Mouse (Mus musculus): ENCODE data around the gene Pde8a.
"Not testable (repeated sequence)": the region's sequence is repeated elsewhere in the genome, so short reads cannot be mapped to it uniquely, and the experiment has no call there.

The Pde8a gene

DNA sequence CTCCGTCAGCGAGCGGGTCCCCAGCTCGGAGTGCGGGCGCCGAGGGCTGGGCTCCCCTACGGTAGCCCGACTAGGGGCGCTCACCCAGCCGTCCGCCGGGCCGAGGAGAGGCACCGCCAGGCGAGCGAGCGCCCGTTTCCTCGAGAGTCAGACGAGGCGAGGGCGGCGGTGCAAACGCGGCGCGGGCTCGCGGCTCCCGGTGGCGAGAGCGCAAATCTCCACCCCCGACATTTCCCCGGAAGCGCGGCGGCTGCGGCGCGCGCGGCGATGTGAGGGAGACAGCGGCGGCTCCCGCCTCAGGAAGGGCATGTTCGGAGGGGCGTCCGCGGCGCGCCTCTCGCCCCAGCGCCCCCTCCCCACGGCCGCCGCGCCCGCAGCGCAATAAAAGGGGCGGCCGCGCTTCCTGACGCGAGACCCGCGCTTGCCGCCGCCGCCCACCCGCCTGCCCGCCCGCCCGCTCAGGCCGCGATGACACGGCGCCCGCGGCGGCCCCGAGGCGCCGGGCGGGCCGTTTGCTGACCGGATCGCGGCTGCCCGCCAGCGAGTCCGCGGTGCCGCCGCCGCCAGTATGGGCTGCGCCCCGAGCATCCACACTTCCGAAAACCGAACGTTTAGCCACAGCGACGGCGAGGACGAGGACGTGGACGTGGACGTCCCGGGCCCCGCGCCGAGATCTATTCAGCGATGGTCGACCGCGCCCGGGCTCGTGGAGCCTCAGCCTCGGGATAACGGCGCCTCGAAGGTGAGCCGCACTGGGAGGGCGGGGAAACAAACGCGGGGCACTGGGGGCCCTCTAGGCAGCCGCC is at the start of gene Pde8a:
TSS of gene Pde8a (plus strand) at position 250 of the 806 bp plus-strand sequence.
- ChIA-PET CTCF (interaction anchor here in 3 of 4 experiments (0.6 to 2.0 kb wide), 5 partner anchors 11 to 885 kb away, joined by 3 to 11 read pairs (median 3); no protein-coding TSS in a partner anchor), POLR2A (interaction anchor here (0.7 to 5.8 kb wide), 32 partner anchors 9 to 369 kb away, joined by 3 to 93 read pairs (median 10); partner anchors contain the start of genes Rps17 (in 3 of the 4) and Whamm (in 1 of the 4))

DNA sequence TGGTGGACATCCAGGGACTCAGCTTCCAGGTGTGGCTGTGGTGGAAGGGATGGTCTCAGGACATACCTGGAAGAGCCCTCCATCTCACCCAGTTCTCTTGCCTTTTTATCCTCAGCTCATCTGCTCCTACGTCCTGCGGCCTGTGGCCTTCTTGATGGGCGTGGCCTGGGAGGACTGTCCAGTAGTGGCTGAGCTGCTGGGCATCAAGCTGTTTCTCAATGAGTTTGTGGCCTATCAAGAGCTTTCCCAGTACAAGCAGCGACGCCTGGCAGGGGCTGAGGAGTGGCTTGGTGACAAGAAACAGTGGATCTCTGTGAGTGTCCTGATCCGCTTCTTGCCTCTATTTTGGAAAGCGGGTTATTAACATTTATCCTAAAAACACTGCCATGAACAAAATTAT is 49.0 kb upstream of the Pde8a start:
- POLR2A ChIA-PET = interaction anchor here in 2 of 4 experiments (1.0 to 8.9 kb wide), 7 partner anchors 11 to 179 kb away, joined by 3 to 89 read pairs (median 8); partner anchors contain the start of gene Rps17 (in 1 of the 2)

GRCm38 (mm10) chr7:81167124-81167523 is 46.3 kb upstream of the Pde8a start:
- ChIA-PET POLR2A (interaction anchor here (0.6 to 8.9 kb wide), 28 partner anchors 10 to 400 kb away, joined by 3 to 89 read pairs (median 5); partner anchors contain the start of genes Rps17 (in 2 of the 4) and Pde8a (in 1 of the 4)), CTCF (interaction anchor here (0.6 to 5.4 kb wide), 46 partner anchors 9 to 343 kb away, joined by 3 to 44 read pairs (median 4); partner anchors contain the start of gene Zfp592 (in 1 of the 4))

More for the DNA sequence above, 49.0 kb upstream of the Pde8a start:
- CTCF ChIA-PET = interaction anchor here in 3 of 4 experiments (0.6 to 2.3 kb wide), 4 partner anchors 9 to 181 kb away, joined by 3 to 6 read pairs (median 4); no protein-coding TSS in a partner anchor

DNA sequence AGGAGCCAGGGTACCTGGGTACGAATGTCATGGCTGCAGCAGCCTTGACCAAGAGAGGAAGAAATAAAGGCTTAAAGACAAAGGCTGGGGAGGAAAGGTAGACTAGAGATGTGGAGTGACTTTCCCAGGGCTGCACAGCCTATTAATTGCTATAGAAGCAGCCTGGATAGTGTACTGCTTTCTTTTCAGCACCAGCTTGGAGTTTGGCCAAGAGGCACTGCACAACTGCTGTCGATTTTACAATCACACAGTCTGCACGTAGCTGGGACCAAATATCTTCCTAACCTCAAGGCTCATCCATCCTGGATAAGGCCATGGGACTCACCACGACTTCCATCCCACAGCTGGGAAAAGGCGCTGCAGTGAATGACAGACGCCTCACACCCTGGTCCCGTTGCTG is 44.0 kb upstream of the Pde8a start:
- ChIA-PET POLR2A (interaction anchor here in 3 of 4 experiments (0.6 to 8.9 kb wide), 9 partner anchors 28 to 593 kb away, joined by 3 to 89 read pairs (median 3); partner anchors contain the start of genes Rps17 (in 2 of the 3) and Ramac (in 1 of the 3)), CTCF (interaction anchor here in 2 of 4 experiments (1.2 to 5.4 kb wide), 2 partner anchors 165 to 170 kb away, joined by 3 to 44 read pairs; no protein-coding TSS in a partner anchor)

GRCm38 (mm10) chr7:81173931-81174330 is 39.5 kb upstream of the Pde8a start:
- ChIA-PET CTCF (interaction anchor here in 1 of 4 experiments (1.1 kb wide), 1 partner anchor 9 kb away, joined by 3 read pairs; no protein-coding TSS in a partner anchor), POLR2A (no interaction called here)

DNA sequence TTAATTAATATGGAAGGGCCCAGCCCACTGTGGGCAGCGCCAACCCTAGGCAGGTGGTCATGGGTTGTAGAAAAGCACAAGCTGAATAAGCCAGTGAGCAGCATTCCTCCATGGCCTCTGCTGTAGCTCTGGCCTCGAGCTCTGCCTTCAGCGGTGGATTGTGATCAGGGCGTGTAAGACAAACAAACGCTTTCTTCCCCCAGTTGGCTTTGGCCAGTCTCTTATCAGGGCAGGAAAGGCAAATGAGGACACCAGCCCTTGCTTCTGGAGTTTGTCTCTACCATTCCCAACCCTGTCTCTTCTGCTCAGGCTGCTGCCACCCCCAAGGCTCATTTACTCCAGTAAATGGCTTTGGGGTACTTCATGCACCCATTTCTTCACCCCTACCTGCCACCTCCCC is 38.7 kb upstream of the Pde8a start:
- ChIA-PET POLR2A (interaction anchor here in 2 of 4 experiments (0.6 to 2.9 kb wide), 7 partner anchors 10 to 419 kb away, joined by 3 to 8 read pairs (median 3); no protein-coding TSS in a partner anchor), CTCF (interaction anchor here in 2 of 4 experiments (1.5 to 2.7 kb wide), 2 partner anchors 8 to 34 kb away, joined by 3 to 13 read pairs; no protein-coding TSS in a partner anchor)

GRCm38 (mm10) chr7:81176187-81176769 is 37.1 kb upstream of the Pde8a start:
- ChIA-PET POLR2A (interaction anchor here in 3 of 4 experiments (0.5 to 2.9 kb wide), 17 partner anchors 9 to 439 kb away, joined by 3 to 9 read pairs (median 4); no protein-coding TSS in a partner anchor), CTCF (interaction anchor here (0.6 to 2.7 kb wide), 6 partner anchors 9 to 163 kb away, joined by 3 to 13 read pairs (median 3); no protein-coding TSS in a partner anchor)

DNA sequence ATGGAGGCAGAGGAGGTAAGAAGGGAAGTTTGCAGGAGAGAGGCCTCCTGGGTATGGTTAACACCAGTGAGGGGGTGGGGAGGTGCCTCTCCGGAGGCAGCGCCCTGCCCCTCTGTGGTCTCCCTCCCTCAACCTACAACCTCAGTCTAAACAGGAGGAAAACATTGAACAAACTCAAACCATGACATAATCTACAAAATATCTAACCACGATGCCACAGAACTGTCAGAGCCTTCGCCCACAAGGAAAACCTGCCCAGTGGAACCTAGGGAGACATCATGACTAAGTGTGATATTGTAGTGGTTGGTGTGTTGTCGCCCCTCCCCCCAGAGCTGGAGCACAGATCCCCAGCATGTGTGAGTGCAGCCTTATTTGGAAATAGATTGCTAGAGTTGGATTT is 33.9 kb upstream of the Pde8a start:
- POLR2A ChIA-PET = interaction anchor here in 3 of 4 experiments (0.6 to 2.1 kb wide), 7 partner anchors 9 to 323 kb away, joined by 3 to 5 read pairs (median 4); no protein-coding TSS in a partner anchor
- CTCF ChIA-PET = interaction anchor here in 1 of 4 experiments (0.7 kb wide), 1 partner anchor 1035 kb away, joined by 3 read pairs; no protein-coding TSS in a partner anchor

GRCm38 (mm10) chr7:81182492-81183175 is 30.8 kb upstream of the Pde8a start:
- CTCF ChIA-PET = interaction anchor here in 2 of 4 experiments (0.6 to 2.5 kb wide), 9 partner anchors 9 to 542 kb away, joined by 3 to 6 read pairs (median 4); no protein-coding TSS in a partner anchor
- POLR2A ChIA-PET = interaction anchor here in 3 of 4 experiments (0.9 to 3.6 kb wide), 20 partner anchors 8 to 162 kb away, joined by 3 to 14 read pairs (median 4); partner anchors contain the start of gene Alpk3 (in 1 of the 3)

- CTCF ChIA-PET = interaction anchor here in 2 of 4 experiments (0.7 to 2.5 kb wide), 6 partner anchors 10 to 123 kb away, joined by 3 to 6 read pairs (median 4); no protein-coding TSS in a partner anchor
- POLR2A ChIA-PET = interaction anchor here in 3 of 4 experiments (0.6 to 3.6 kb wide), 21 partner anchors 8 to 1037 kb away, joined by 3 to 14 read pairs (median 4); partner anchors contain the start of genes Alpk3 (in 1 of the 3) and Rps17 (in 1 of the 3)
These were observed 30.2 kb upstream of the Pde8a start for GRCm38 (mm10) chr7:81183181-81183580.

DNA sequence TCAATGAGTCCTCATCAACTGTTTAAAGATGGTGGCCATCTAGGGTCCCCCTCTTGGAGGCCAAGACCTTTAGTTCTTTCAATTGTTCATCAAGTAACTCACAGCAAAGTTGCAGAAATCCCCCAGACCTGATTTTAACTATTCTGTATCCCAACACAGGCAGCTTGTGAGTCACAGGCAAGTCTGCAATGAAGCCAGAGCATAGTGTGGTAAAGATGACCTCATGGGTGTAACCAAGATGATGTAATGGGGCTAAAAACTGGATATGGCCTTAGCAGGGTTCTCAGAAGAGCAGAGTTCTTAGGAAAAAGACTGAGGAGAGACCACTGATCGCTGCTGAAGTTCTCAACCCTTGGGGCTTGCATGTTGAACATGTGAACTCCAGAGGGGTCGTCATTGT is 29.3 kb upstream of the Pde8a start:
- ChIA-PET CTCF (no interaction called here), POLR2A (interaction anchor here in 3 of 4 experiments (1.0 to 2.0 kb wide), 4 partner anchors 18 to 161 kb away, joined by 3 to 7 read pairs (median 5); partner anchors contain the start of gene Rps17 (in 1 of the 3))

- ChIA-PET POLR2A (interaction anchor here in 1 of 4 experiments (1.3 kb wide), 1 partner anchor 8 kb away, joined by 3 read pairs; no protein-coding TSS in a partner anchor), CTCF (no interaction called here)
These were observed 28.7 kb upstream of the Pde8a start for GRCm38 (mm10) chr7:81184651-81185050.

GRCm38 (mm10) chr7:81186036-81186435 is 27.4 kb upstream of the Pde8a start:
- CTCF ChIA-PET = not testable (repeated sequence)
- POLR2A ChIA-PET = interaction anchor here in 1 of 4 experiments (1.3 kb wide), 1 partner anchor 9 kb away, joined by 3 read pairs; no protein-coding TSS in a partner anchor

DNA sequence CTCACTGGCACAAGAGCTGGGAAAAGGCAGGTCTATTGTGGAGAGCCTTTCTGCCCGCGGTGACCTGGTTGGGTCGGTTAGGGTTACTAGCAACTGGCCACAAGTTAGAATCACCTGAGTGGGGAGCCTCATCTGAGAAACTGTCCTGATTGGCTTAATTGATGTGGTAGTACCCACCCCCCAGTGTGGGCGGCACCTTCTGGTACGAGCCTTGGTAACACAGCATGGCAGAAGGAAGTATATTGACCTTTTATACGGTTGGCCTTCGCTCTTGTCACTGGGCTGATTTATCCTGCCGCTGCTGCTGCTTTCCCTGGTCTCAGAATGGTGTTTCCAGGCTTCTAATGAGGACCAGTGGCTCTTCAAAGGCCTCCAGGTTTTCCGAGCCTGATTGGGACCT is 24.2 kb upstream of the Pde8a start:
- CTCF ChIA-PET = interaction anchor here in 1 of 4 experiments (1.7 kb wide), 1 partner anchor 22 kb away, joined by 4 read pairs; no protein-coding TSS in a partner anchor
- POLR2A ChIA-PET = interaction anchor here in 3 of 4 experiments (0.6 to 3.8 kb wide), 10 partner anchors 10 to 1033 kb away, joined by 3 to 23 read pairs (median 4); partner anchors contain the start of genes Pde8a (in 1 of the 3) and Rps17 (in 1 of the 3)

DNA sequence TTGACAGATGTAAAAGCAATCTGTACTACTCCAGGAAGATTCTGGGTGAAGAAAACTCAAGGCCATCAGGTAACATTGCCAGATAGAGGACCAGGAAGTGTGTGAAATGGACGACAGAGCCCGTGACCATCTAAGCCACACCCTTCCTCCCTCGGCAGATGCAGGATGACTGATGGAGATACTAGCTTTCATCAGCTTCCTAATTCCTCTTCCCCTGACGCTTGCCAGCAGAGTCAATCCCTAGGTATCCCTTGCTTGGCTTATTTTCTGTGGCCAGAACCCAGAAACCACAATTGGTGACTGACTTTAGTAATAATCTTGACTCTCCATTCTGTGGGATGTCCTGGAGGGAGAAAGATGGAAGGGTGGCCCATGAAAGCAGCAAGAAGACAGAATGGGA is 17.9 kb upstream of the Pde8a start:
- CTCF ChIA-PET = no interaction called here
- POLR2A ChIA-PET = interaction anchor here in 2 of 4 experiments (1.0 to 1.3 kb wide), 3 partner anchors 17 to 46 kb away, joined by 3 read pairs; no protein-coding TSS in a partner anchor

DNA sequence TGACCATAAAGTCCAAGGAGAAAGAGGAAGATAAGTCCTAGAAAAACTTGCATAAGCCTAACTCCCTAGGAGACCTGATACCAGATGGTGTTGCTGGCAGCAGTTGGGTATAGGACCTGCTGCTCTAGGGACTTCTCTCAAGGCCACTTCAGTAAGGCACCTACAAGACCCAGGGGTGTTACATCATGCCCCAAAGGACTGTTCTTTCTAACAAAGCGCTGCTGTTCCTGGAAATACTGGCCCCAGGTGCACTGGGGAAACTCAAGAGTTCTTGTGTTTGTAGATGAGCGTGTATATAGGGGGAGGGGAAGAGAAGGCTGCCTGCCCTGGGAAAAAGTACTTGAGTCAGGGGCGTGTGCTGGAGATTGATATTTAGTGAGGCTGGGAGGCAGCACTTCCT is 16.6 kb upstream of the Pde8a start:
- CTCF ChIA-PET = no interaction called here
- POLR2A ChIA-PET = interaction anchor here in 3 of 4 experiments (1.0 to 4.4 kb wide), 6 partner anchors 15 to 149 kb away, joined by 3 to 44 read pairs (median 3); partner anchors contain the start of genes Pde8a (in 1 of the 3) and Rps17 (in 1 of the 3)

GRCm38 (mm10) chr7:81198538-81198937 is 14.9 kb upstream of the Pde8a start:
- ChIA-PET CTCF (interaction anchor here in 1 of 4 experiments (1.2 to 1.6 kb wide), 2 partner anchors 14 to 31 kb away, joined by 3 to 4 read pairs; no protein-coding TSS in a partner anchor), POLR2A (interaction anchor here in 3 of 4 experiments (0.6 to 4.4 kb wide), 9 partner anchors 8 to 1173 kb away, joined by 3 to 44 read pairs (median 5); partner anchors contain the start of genes Pde8a (in 1 of the 3) and Rps17 (in 1 of the 3))

All from embryonic stem cell, embryonic (primary cell).